Mouse (Mus musculus) testis, adult 10 weeks (tissue): ENCODE data around the gene Tlr2. TPM values are rescaled to one million over a fixed set of nuclear protein-coding genes. Genes with fewer than 3 reads are reported as not detected.

Experiments used
- polyA plus RNA-seq: library from polyadenylated mRNA; stranded (reverse); fragments of 350-450 nt; fragmentation: Illumina TruSeq; extraction: RNeasy Lipid Tissue Mini Kit (QIAGEN cat#74804); gene quantifications from one replicate; pipeline ENCODE4 v1.2.3, GENCODE M21; 2014; ENCODE audit warnings: low read depth, low replicate concordance

Tlr2 gene
- polyA plus RNA-seq: 0.28 TPM

GRCm38 (mm10) chr3:83841095-83841850 is at the start of gene Tlr2:
Gene Tlr2 (minus strand): TSS chr3:83841767.

Other genes starting within 250 kb of the Tlr2 start
- gene Sfrp2, start 75.4 kb downstream of the Tlr2 start, polyA plus RNA-seq: 0.20 TPM
- gene Tmem131l, start 198.4 kb upstream of the Tlr2 start, polyA plus RNA-seq: 89.0 TPM